Mouse (Mus musculus) hindbrain, embryonic 13.5 days (tissue): ENCODE data around the gene Defb11. TPM values are rescaled to one million over a fixed set of nuclear protein-coding genes. Genes with fewer than 3 reads are reported as not detected.

Source experiments
- polyA plus RNA-seq: library from polyadenylated mRNA; unstranded; fragments of >200 nt; fragmentation: Nextera tagmentation; extraction: Ambion mirVana; gene quantifications from 2 replicates; pipeline ENCODE4 v1.2.1, GENCODE M21; 2015

Defb11 gene
- polyA plus RNA-seq, 1 experiment from 2014 or later, result 28.5 TPM

Other genes starting within 250 kb of the Defb11 start
- gene Defa34, start 240.6 kb downstream of the Defb11 start, polyA plus RNA-seq, result not detected in 2 replicates
- not detected in 2 replicates for gene AY761184, start 202.8 kb downstream of the Defb11 start, polyA plus RNA-seq
- not detected in 2 replicates for gene Defa24, start 171.9 kb downstream of the Defb11 start, polyA plus RNA-seq
- gene Defb50, start 82.9 kb downstream of the Defb11 start, polyA plus RNA-seq, result not detected in 2 replicates
- gene Defb2, start 66.5 kb downstream of the Defb11 start, polyA plus RNA-seq, result not detected in 2 replicates
- gene Defb10, start 47.5 kb downstream of the Defb11 start, polyA plus RNA-seq, result 1.5 TPM in 1 of 2 replicates, not detected in the other
- 1.1 and 1.9 TPM in 2 replicates for gene Defb9, start 21.0 kb downstream of the Defb11 start, polyA plus RNA-seq
- gene Defb15, start 26.3 kb upstream of the Defb11 start, polyA plus RNA-seq, result not detected in 2 replicates
- not detected in 2 replicates for gene Defb35, start 31.9 kb upstream of the Defb11 start, polyA plus RNA-seq
- gene Defb13, start 40.4 kb upstream of the Defb11 start, polyA plus RNA-seq, result not detected in 2 replicates
- not detected in 2 replicates for gene Fam90a1a, start 52.3 kb upstream of the Defb11 start, polyA plus RNA-seq
- gene Ccdc70, start 63.4 kb upstream of the Defb11 start, polyA plus RNA-seq, result not detected in 2 replicates
- 1.6 and 1.7 TPM in 2 replicates for gene Atp7b, start 153.9 kb upstream of the Defb11 start, polyA plus RNA-seq
- 33.8 and 37.2 TPM in 2 replicates for gene Alg11, start 154.3 kb upstream of the Defb11 start, polyA plus RNA-seq
- 0.56 and 1.3 TPM in 2 replicates for gene Nek5, start 218.6 kb upstream of the Defb11 start, polyA plus RNA-seq